Mouse (Mus musculus) heart, adult 8-10 months (tissue): Measurements from ENCODE around the gene Raet1e. TPM values are rescaled to one million over a fixed set of nuclear protein-coding genes. Genes with fewer than 3 reads are reported as not detected.
A peak's percentile ranks its signal among the peaks of the same experiment; 100 is the strongest.
"Not testable (repeated sequence)": the region's sequence is repeated elsewhere in the genome, so short reads cannot be mapped to it uniquely, and the experiment has no call there.

Experiments
- DNase-seq: peaks from one replicate; pipeline ENCODE4 v3.0.0; 2022; ENCODE audit warnings: low spot score
- total RNA-seq, 4 experiments: library from RNA; stranded (reverse); gene quantifications; 2 replicates each; pipeline ENCODE4 v1.2.4; 2022

Gene Raet1e
- total RNA-seq = not detected

- DNase-seq = not testable (repeated sequence)
These were observed at the start of gene Raet1e, which contains the start of gene H60b for GRCm38 (mm10) chr10:22158310-22158999. Gene Raet1e, plus strand, starts transcription at chr10:22158569. Gene H60b, plus strand, starts transcription at chr10:22158586.

- DNase-seq = peak; percentile 78
These were observed 17.6 kb upstream of the Raet1e start for GRCm38 (mm10) chr10:22140665-22141280.

GRCm38 (mm10) chr10:22142194-22142593, 16.2 kb upstream of the Raet1e start:
- DNase-seq = not testable (repeated sequence)

GRCm38 (mm10) chr10:22142926-22143325, 15.4 kb upstream of the Raet1e start:
- DNase-seq = no peak

GRCm38 (mm10) chr10:22148441-22149072, 9.8 kb upstream of the Raet1e start:
- peak; percentile 82 for DNase-seq

GRCm38 (mm10) chr10:22149073-22149690, 9.2 kb upstream of the Raet1e start, which contains the start of gene E030030I06Rik:
Gene E030030I06Rik, minus strand, starts transcription at chr10:22149270.
- no peak for DNase-seq

- no peak for DNase-seq
These were observed 8.5 kb upstream of the Raet1e start for GRCm38 (mm10) chr10:22149691-22150465.

- no peak for DNase-seq
These were observed 7.8 kb upstream of the Raet1e start for GRCm38 (mm10) chr10:22150593-22150992.

GRCm38 (mm10) chr10:22151056-22151862, 7.1 kb upstream of the Raet1e start:
- DNase-seq = not testable (repeated sequence)

- DNase-seq = not testable (repeated sequence)
These were observed 6.3 kb upstream of the Raet1e start for GRCm38 (mm10) chr10:22151863-22152640.

GRCm38 (mm10) chr10:22153147-22153690, 5.2 kb upstream of the Raet1e start:
- not testable (repeated sequence) for DNase-seq

GRCm38 (mm10) chr10:22154127-22154526, 4.2 kb upstream of the Raet1e start:
- not testable (repeated sequence) for DNase-seq

- DNase-seq = no peak
These were observed 3.2 kb upstream of the Raet1e start for GRCm38 (mm10) chr10:22154871-22155799.

GRCm38 (mm10) chr10:22159131-22159561, 777 bp downstream of the Raet1e start:
- no peak for DNase-seq

GRCm38 (mm10) chr10:22159581-22160140, 1.3 kb downstream of the Raet1e start:
- no peak for DNase-seq

- not testable (repeated sequence) for DNase-seq
These were observed 4.9 kb downstream of the Raet1e start for GRCm38 (mm10) chr10:22163279-22163678.

GRCm38 (mm10) chr10:22163705-22164583, 5.6 kb downstream of the Raet1e start:
- DNase-seq = peak; percentile 65
